Mouse (Mus musculus): Measurements from ENCODE around the gene Patl1. TPM values are rescaled to one million over a fixed set of nuclear protein-coding genes. Genes with fewer than 3 reads are reported as not detected.
"Not testable (repeated sequence)": the region's sequence is repeated elsewhere in the genome, so short reads cannot be mapped to it uniquely, and the experiment has no call there.

Gene Patl1
- polyA plus RNA-seq, 1 experiment = 15.9 TPM

GRCm38 (mm10) chr19:11926380-11926779 lies 14.2 kb downstream of the Patl1 start:
- 83% methylated on average over 2 of the region's 2 CpGs for WGBS
- H3K4me3 ChIP-seq (replicated peaks; ENCODE audit: extremely low read depth, low read depth, low read length) = no peak overlapping the region
- TF ChIP-seq POLR2A (IDR thresholded peaks at IDR 0.05; ENCODE audit: borderline replicate concordance, extremely low read depth, low read depth, low read length) (no peak), CTCF (IDR thresholded peaks at IDR 0.05; ENCODE audit: insufficient read depth, low read length) (no peak)
- DNase-seq = no peak
- no peaks in the 10 kb centered on the region for H3K4me1 ChIP-seq (ENCODE audit: control insufficient read depth, insufficient read depth, low read length)

- no peak overlapping the region for H3K4me3 ChIP-seq (replicated peaks; ENCODE audit: extremely low read depth, low read depth, low read length)
- TF ChIP-seq POLR2A (IDR thresholded peaks at IDR 0.05; ENCODE audit: borderline replicate concordance, extremely low read depth, low read depth, low read length) = no peak
- TF ChIP-seq CTCF (IDR thresholded peaks at IDR 0.05; ENCODE audit: insufficient read depth, low read length) = no peak
- H3K4me1 ChIP-seq (ENCODE audit: control insufficient read depth, insufficient read depth, low read length) = no peaks in the 10 kb centered on the region
- WGBS = 94% methylated on average over 4 of the region's 4 CpGs
- no peak for DNase-seq
Measured at GRCm38 (mm10) chr19:11928025-11928748, 16.0 kb downstream of the Patl1 start.

- DNase-seq; H3K4me1 ChIP-seq (ENCODE audit: control insufficient read depth, insufficient read depth, low read length); H3K4me3 ChIP-seq (replicated peaks; ENCODE audit: extremely low read depth, low read depth, low read length): not testable (repeated sequence)
- WGBS = 92% methylated on average over 9 of the region's 9 CpGs
Measured at GRCm38 (mm10) chr19:11946460-11946859, 34.3 kb downstream of the Patl1 start.

DNA sequence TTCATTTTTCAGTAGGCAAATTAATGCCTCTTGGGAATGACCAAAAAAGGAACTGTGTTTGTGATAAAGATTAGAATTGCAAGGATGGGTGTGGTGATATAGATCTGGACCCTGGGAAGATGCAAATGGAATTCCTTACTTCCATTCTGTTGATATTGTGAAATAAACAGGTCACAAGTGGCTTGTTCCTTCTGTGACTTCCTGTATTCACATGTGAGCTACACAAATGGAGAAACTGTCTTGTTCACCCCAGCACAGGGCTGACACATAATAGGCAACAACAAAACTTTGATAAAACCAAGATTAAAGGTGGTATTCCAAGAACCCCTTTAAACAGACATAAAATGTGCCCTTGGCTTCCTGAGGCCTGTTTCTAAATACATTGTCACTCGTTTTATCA lies 37.7 kb downstream of the Patl1 start:
- DNase-seq = no peak
- no peak overlapping the region for H3K4me3 ChIP-seq (replicated peaks; ENCODE audit: extremely low read depth, low read depth, low read length)
- TF ChIP-seq CTCF (IDR thresholded peaks at IDR 0.05; ENCODE audit: insufficient read depth, low read length) (no peak), POLR2A (IDR thresholded peaks at IDR 0.05; ENCODE audit: borderline replicate concordance, extremely low read depth, low read depth, low read length) (no peak)
- H3K4me1 ChIP-seq (ENCODE audit: control insufficient read depth, insufficient read depth, low read length) = no peaks in the 10 kb centered on the region
- WGBS = 49% methylated on average over 1 of the region's 1 CpGs

GRCm38 (mm10) chr19:11950747-11951146 lies 38.5 kb downstream of the Patl1 start:
- Histone ChIP-seq H3K4me3 (replicated peaks; ENCODE audit: extremely low read depth, low read depth, low read length) (no peak overlapping the region), H3K4me1 (ENCODE audit: control insufficient read depth, insufficient read depth, low read length) (no peaks in the 10 kb centered on the region)
- DNase-seq = no peak
- 73% methylated on average over 7 of the region's 7 CpGs for WGBS
- TF ChIP-seq CTCF (IDR thresholded peaks at IDR 0.05; ENCODE audit: insufficient read depth, low read length) (no peak), POLR2A (IDR thresholded peaks at IDR 0.05; ENCODE audit: borderline replicate concordance, extremely low read depth, low read depth, low read length) (no peak)

DNA sequence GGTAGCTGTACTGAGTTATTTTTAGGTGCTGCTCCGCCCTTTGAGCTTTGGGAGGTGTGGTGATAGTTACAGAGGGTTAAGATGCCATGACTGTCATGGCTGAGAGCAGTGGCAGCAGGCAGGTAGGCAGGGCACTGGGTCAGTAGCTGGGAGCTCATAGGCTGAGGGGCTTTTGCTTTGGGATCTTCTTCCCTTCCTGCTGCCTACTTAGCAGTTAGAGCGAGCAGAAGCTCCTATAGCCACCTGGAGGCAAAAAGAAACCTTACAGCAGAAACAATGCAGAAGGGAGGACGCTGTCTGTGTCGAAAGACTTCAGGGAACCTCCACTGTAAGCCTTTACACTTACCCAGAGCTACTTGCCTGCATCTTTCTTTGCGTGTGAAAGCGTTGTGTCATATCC lies 42.0 kb downstream of the Patl1 start:
- TF ChIP-seq POLR2A (IDR thresholded peaks at IDR 0.05; ENCODE audit: borderline replicate concordance, extremely low read depth, low read depth, low read length) (no peak), CTCF (IDR thresholded peaks at IDR 0.05; ENCODE audit: insufficient read depth, low read length) (no peak)
- WGBS = 41% methylated on average over 6 of the region's 6 CpGs
- no peak for DNase-seq
- Histone ChIP-seq H3K4me1 (ENCODE audit: control insufficient read depth, insufficient read depth, low read length) (no peaks in the 10 kb centered on the region), H3K4me3 (replicated peaks; ENCODE audit: extremely low read depth, low read depth, low read length) (no peak overlapping the region)

DNA sequence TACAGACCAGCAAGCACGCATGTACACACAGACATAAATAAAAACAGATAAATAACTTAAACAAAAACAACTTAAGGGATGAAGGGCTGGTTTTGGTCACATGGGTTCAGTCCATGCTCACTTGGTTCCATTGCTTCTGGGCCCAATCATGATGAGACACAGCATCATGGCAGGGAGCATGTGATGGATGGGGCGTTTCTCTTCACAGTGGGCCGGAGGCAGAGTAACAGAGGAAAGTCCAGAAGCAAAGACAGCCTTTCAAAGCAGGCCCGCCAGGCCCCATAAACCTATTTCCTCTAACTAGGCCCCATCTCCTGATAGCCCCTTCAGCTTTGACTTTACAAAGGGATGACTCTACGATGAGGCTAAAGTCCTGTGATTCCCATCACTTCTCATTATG lies 44.4 kb downstream of the Patl1 start:
- no peaks in the 10 kb centered on the region for H3K4me1 ChIP-seq (ENCODE audit: control insufficient read depth, insufficient read depth, low read length)
- 78% methylated on average over 5 of the region's 5 CpGs for WGBS
- TF ChIP-seq POLR2A (IDR thresholded peaks at IDR 0.05; ENCODE audit: borderline replicate concordance, extremely low read depth, low read depth, low read length) = no peak
- no peak for TF ChIP-seq CTCF (IDR thresholded peaks at IDR 0.05; ENCODE audit: insufficient read depth, low read length)
- DNase-seq = no peak
- no peak overlapping the region for H3K4me3 ChIP-seq (replicated peaks; ENCODE audit: extremely low read depth, low read depth, low read length)

- H3K4me1 ChIP-seq (ENCODE audit: control insufficient read depth, insufficient read depth, low read length) = no peaks in the 10 kb centered on the region
- 87% methylated on average over 5 of the region's 5 CpGs for WGBS
- TF ChIP-seq CTCF (IDR thresholded peaks at IDR 0.05; ENCODE audit: insufficient read depth, low read length) (no peak), POLR2A (IDR thresholded peaks at IDR 0.05; ENCODE audit: borderline replicate concordance, extremely low read depth, low read depth, low read length) (no peak)
- no peak overlapping the region for H3K4me3 ChIP-seq (replicated peaks; ENCODE audit: extremely low read depth, low read depth, low read length)
- DNase-seq = no peak
Measured at GRCm38 (mm10) chr19:11957396-11957795, 45.2 kb downstream of the Patl1 start.

GRCm38 (mm10) chr19:11957846-11958245 lies 45.6 kb downstream of the Patl1 start:
- TF ChIP-seq CTCF (IDR thresholded peaks at IDR 0.05; ENCODE audit: insufficient read depth, low read length) = no peak
- TF ChIP-seq POLR2A (IDR thresholded peaks at IDR 0.05; ENCODE audit: borderline replicate concordance, extremely low read depth, low read depth, low read length) = no peak
- 84% methylated on average over 8 of the region's 8 CpGs for WGBS
- DNase-seq = no peak
- no peaks in the 10 kb centered on the region for H3K4me1 ChIP-seq (ENCODE audit: control insufficient read depth, insufficient read depth, low read length)
- H3K4me3 ChIP-seq (replicated peaks; ENCODE audit: extremely low read depth, low read depth, low read length) = no peak overlapping the region

DNA sequence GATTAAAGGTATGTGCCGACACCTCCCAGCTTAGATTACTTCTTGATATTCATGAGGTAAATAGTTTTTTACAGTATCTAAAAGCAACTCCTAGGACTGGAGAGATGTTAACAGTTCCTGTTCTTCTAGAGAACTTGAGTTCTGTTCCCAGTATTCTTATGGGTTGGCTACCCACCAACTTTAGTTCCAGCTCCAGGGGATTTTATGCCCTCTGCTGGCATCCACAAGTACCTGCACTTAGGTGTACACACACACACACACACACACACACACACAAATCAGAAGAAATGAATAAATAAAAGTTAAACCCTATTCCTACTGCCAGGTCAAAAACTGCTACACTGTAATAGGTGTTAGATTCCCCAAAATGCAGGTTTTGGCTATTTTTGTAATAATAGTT lies 52.1 kb downstream of the Patl1 start:
- Histone ChIP-seq H3K4me3 (replicated peaks; ENCODE audit: extremely low read depth, low read depth, low read length) (no peak overlapping the region), H3K4me1 (ENCODE audit: control insufficient read depth, insufficient read depth, low read length) (peaks cover 3% of the 10 kb centered on the region)
- 98% methylated on average over 1 of the region's 1 CpGs for WGBS
- no peak for TF ChIP-seq POLR2A (IDR thresholded peaks at IDR 0.05; ENCODE audit: borderline replicate concordance, extremely low read depth, low read depth, low read length)
- TF ChIP-seq CTCF (IDR thresholded peaks at IDR 0.05; ENCODE audit: insufficient read depth, low read length) = no peak
- no peak for DNase-seq

All from lung, adult 2 months (tissue).